Mouse (Mus musculus): ENCODE results near the gene Usp39.

- TF ChIP-seq CTCF (IDR thresholded peaks at IDR 0.05; ENCODE audit: extremely low read depth, insufficient read depth, low read length) (no peak), POLR2A (IDR thresholded peaks at IDR 0.05; ENCODE audit: extremely low read depth, insufficient read depth, low read length) (no peak)
Observed at GRCm38 (mm10) chr6:72276972-72277441, 68.0 kb downstream of the Usp39 start.
